Mouse (Mus musculus): ENCODE measurements around the gene Wsb1.
"Not testable (repeated sequence)": the region's sequence is repeated elsewhere in the genome, so short reads cannot be mapped to it uniquely, and the experiment has no call there.

Wsb1 gene

GRCm38 (mm10) chr11:79273039-79273438, 18.6 kb upstream of the Wsb1 start:
- in situ Hi-C loops (cut with MboI; ENCODE audit: low sequenced_read_pairs): no loop called here

GRCm38 (mm10) chr11:79267171-79267570, 12.7 kb upstream of the Wsb1 start:
- in situ Hi-C loops (cut with MboI; ENCODE audit: low sequenced_read_pairs): no loop called here

GRCm38 (mm10) chr11:79264376-79264775, 9.9 kb upstream of the Wsb1 start:
- in situ Hi-C loops (cut with MboI; ENCODE audit: low sequenced_read_pairs): no loop called here

- in situ Hi-C loops (cut with MboI; ENCODE audit: low sequenced_read_pairs): not testable (repeated sequence)
Observed at GRCm38 (mm10) chr11:79260126-79260525, 5.7 kb upstream of the Wsb1 start.

- in situ Hi-C loops (cut with MboI; ENCODE audit: low sequenced_read_pairs): no loop called here
Observed at GRCm38 (mm10) chr11:79258738-79259137, 4.3 kb upstream of the Wsb1 start.

- in situ Hi-C loops (cut with MboI; ENCODE audit: low sequenced_read_pairs): no loop called here
Observed at GRCm38 (mm10) chr11:79253542-79254390, 705 bp downstream of the Wsb1 start.

- in situ Hi-C loops (cut with MboI; ENCODE audit: low sequenced_read_pairs): no loop called here
Observed at GRCm38 (mm10) chr11:79252881-79253541, 1.5 kb downstream of the Wsb1 start.

- in situ Hi-C loops (cut with MboI; ENCODE audit: low sequenced_read_pairs): no loop called here
Observed at GRCm38 (mm10) chr11:79239024-79239423, 15.4 kb downstream of the Wsb1 start.

- in situ Hi-C loops (cut with MboI; ENCODE audit: low sequenced_read_pairs): no loop called here
Observed at GRCm38 (mm10) chr11:79238398-79238752, 16.1 kb downstream of the Wsb1 start.

- in situ Hi-C loops (cut with MboI; ENCODE audit: low sequenced_read_pairs): no loop called here
Observed at GRCm38 (mm10) chr11:79237644-79238397, 16.6 kb downstream of the Wsb1 start.

GRCm38 (mm10) chr11:79230251-79230570, 24.3 kb downstream of the Wsb1 start:
- in situ Hi-C loops (cut with MboI; ENCODE audit: low sequenced_read_pairs): no loop called here

GRCm38 (mm10) chr11:79229561-79230250, 24.8 kb downstream of the Wsb1 start:
- in situ Hi-C loops (cut with MboI; ENCODE audit: low sequenced_read_pairs): no loop called here

GRCm38 (mm10) chr11:79229057-79229504, 25.4 kb downstream of the Wsb1 start:
- in situ Hi-C loops (cut with MboI; ENCODE audit: low sequenced_read_pairs): no loop called here

GRCm38 (mm10) chr11:79228089-79228488, 26.4 kb downstream of the Wsb1 start:
- in situ Hi-C loops (cut with MboI; ENCODE audit: low sequenced_read_pairs): no loop called here

GRCm38 (mm10) chr11:79225371-79226155, 28.9 kb downstream of the Wsb1 start:
- in situ Hi-C loops (cut with MboI; ENCODE audit: low sequenced_read_pairs): no loop called here

GRCm38 (mm10) chr11:79224562-79225280, 29.8 kb downstream of the Wsb1 start:
- in situ Hi-C loops (cut with MboI; ENCODE audit: low sequenced_read_pairs): no loop called here

GRCm38 (mm10) chr11:79223420-79223819, 31.1 kb downstream of the Wsb1 start:
- in situ Hi-C loops (cut with MboI; ENCODE audit: low sequenced_read_pairs): no loop called here

- in situ Hi-C loops (cut with MboI; ENCODE audit: low sequenced_read_pairs): no loop called here
Observed at GRCm38 (mm10) chr11:79222661-79223060, 31.8 kb downstream of the Wsb1 start.

GRCm38 (mm10) chr11:79221641-79222040, 32.8 kb downstream of the Wsb1 start:
- in situ Hi-C loops (cut with MboI; ENCODE audit: low sequenced_read_pairs): no loop called here

All from CH12F3 (cell line).